Mouse (Mus musculus) liver, embryonic 13.5 days (tissue): Measurements from ENCODE around the gene Osgin1. TPM values are rescaled to one million over a fixed set of nuclear protein-coding genes. Genes with fewer than 3 reads are reported as not detected.

ENCODE experiments used
- ATAC-seq: fragments of 200-750 bp; cut with Nextera tagmentation; 2 replicates; pipeline ENCODE4 v1.8.0; 2017; ENCODE audit warnings: low read depth, mild to moderate bottlenecking, moderate number of reproducible peaks, moderate library complexity
- DNase-seq: peaks from one replicate; pipeline ENCODE4 v3.0.0; 2022
- H3K27ac ChIP-seq: fragments of 300-500 bp; sonication (generic); 2 replicates; pipeline ENCODE4 v1.5.1; 2015; ENCODE audit warnings: moderate library complexity, mild to moderate bottlenecking, inconsistent platforms
- H3K27me3 ChIP-seq: fragments of 300-500 bp; sonication (generic); 2 replicates; pipeline ENCODE4 v1.6.1; 2015; ENCODE audit warnings: mild to moderate bottlenecking, inconsistent platforms
- H3K36me3 ChIP-seq: fragments of 300-500 bp; sonication (generic); 2 replicates; pipeline ENCODE4 v1.6.1; 2015; ENCODE audit warnings: mild to moderate bottlenecking, inconsistent platforms
- H3K4me1 ChIP-seq: fragments of 300-500 bp; sonication (generic); replicated peaks from 2 replicates; pipeline ENCODE4 v1.6.1; 2015; ENCODE audit warnings: inconsistent platforms
- H3K4me2 ChIP-seq: fragments of 300-500 bp; sonication (generic); 2 replicates; pipeline ENCODE4 v1.6.1; 2015; ENCODE audit warnings: inconsistent platforms, mild to moderate bottlenecking, moderate library complexity
- H3K4me3 ChIP-seq: fragments of 300-500 bp; sonication (generic); replicated peaks from 2 replicates; pipeline ENCODE4 v1.5.1; 2015; ENCODE audit warnings: mild to moderate bottlenecking, inconsistent platforms
- H3K9ac ChIP-seq: fragments of 300-500 bp; sonication (generic); 2 replicates; pipeline ENCODE4 v1.6.1; 2015; ENCODE audit warnings: mild to moderate bottlenecking, inconsistent platforms
- H3K9me3 ChIP-seq: fragments of 300-500 bp; sonication (generic); replicated peaks from 2 replicates; pipeline ENCODE4 v1.6.1; 2016; ENCODE audit warnings: inconsistent platforms
- WGBS: fragments of 180-500 bp; shearing (Covaris S2); methylation state at CpG from one replicate; pipeline ENCODE4 v1.1.7; 2015; ENCODE audit not compliant: insufficient replicate concordance; 5-methylcytosine and 5-hydroxymethylcytosine counted together
- polyA plus RNA-seq: library from polyadenylated mRNA; unstranded; fragments of >200 nt; fragmentation: Nextera tagmentation; extraction: Ambion mirVana; gene quantifications from 2 replicates; pipeline ENCODE4 v1.2.1, GENCODE M21; 2015

Osgin1 gene
- polyA plus RNA-seq, 1 experiment from 2014 or later, result 13.0 TPM

- Histone ChIP-seq H3K4me1 (peaks cover 65% of the 10 kb centered on the region), H3K9ac (no peak overlapping the region), H3K4me3 (no peak overlapping the region), H3K27ac (no peak overlapping the region), H3K4me2 (no peak overlapping the region), H3K9me3 (no peaks in the 10 kb centered on the region), H3K27me3 (no peaks in the 10 kb centered on the region), H3K36me3 (no peaks in the 10 kb centered on the region)
- no peak for ATAC-seq
- no peak for DNase-seq
- 65% methylated on average over 7 of the region's 7 CpGs for WGBS
Observed at GRCm38 (mm10) chr8:119435527-119435926, 1.6 kb downstream of the Osgin1 start.

DNA sequence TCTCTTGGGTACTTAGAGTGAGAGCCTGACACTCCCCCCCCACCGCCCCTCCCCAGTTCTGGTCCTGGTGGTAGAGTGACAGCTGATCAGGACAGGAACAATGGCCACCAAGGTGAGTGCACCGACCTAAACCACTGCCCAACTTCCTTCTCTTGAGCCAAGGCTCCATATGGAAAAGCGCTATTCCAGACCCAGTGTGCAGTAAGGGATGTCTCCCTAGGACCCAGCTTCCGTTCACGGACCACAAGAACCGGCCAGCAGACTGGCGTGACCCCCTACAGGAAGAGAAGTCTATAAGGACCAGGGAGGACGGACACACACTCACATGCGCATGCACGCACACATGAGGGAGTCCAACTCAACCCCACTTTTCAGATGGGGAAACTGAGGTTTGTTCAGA lies 2.4 kb downstream of the Osgin1 start:
- peaks cover 65% of the 10 kb centered on the region for H3K4me1 ChIP-seq
- H3K4me2 ChIP-seq, result peak overlapping the region; percentile 57
- H3K4me3 ChIP-seq, result no peak overlapping the region
- no peaks in the 10 kb centered on the region for H3K36me3 ChIP-seq
- ATAC-seq (no peak), DNase-seq (no peak)
- no peak overlapping the region for H3K27ac ChIP-seq
- no peaks in the 10 kb centered on the region for H3K9me3 ChIP-seq
- H3K9ac ChIP-seq, result no peak overlapping the region
- no peaks in the 10 kb centered on the region for H3K27me3 ChIP-seq
- WGBS, result 57% methylated on average over 10 of the region's 10 CpGs

GRCm38 (mm10) chr8:119436933-119437332 lies 3.0 kb downstream of the Osgin1 start:
- Histone ChIP-seq H3K4me3 (peak overlapping the region; percentile 56), H3K27ac (peak overlapping the region; percentile 68; the same call in 1 of the 2 replicates), H3K36me3 (peaks cover 5% of the 10 kb centered on the region; the same call in 1 of the 2 replicates), H3K9me3 (no peaks in the 10 kb centered on the region), H3K4me2 (peak overlapping the region; percentile 57), H3K9ac (peak overlapping the region; percentile 62), H3K4me1 (peaks cover 59% of the 10 kb centered on the region), H3K27me3 (no peaks in the 10 kb centered on the region)
- peak; percentile 49 for DNase-seq
- 6% methylated on average over 9 of the region's 9 CpGs for WGBS
- ATAC-seq, result peak; percentile 65

DNA sequence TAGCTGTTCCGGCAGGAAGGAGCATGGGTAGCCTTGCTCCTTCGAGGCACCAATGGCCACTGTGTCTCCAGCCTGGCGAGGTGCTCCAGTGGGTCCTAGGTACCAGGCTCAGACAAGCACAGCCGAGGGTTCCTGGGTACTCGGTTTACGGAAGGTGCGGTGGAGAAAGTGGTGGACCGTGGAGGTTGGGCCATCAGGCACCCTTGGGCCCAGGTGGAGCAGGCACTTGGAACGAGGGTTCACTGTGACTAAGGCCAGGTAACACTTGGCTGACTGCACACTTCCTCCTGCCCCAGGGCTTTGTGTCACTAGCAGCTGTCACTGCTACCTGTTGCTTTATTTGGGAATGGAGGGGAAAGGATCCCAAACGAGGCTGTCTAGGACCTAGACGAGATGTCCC lies 3.6 kb downstream of the Osgin1 start:
- Histone ChIP-seq H3K9me3 (no peaks in the 10 kb centered on the region), H3K27ac (peak overlapping the region; percentile 68), H3K9ac (peak overlapping the region; percentile 62), H3K4me3 (peak overlapping the region; percentile 56), H3K4me1 (peaks cover 57% of the 10 kb centered on the region), H3K27me3 (no peaks in the 10 kb centered on the region), H3K4me2 (peak overlapping the region; percentile 57), H3K36me3 (peaks cover 10% of the 10 kb centered on the region; the same call in 1 of the 2 replicates)
- WGBS, result 57% methylated on average over 11 of the region's 11 CpGs
- no peak for ATAC-seq
- no peak for DNase-seq

DNA sequence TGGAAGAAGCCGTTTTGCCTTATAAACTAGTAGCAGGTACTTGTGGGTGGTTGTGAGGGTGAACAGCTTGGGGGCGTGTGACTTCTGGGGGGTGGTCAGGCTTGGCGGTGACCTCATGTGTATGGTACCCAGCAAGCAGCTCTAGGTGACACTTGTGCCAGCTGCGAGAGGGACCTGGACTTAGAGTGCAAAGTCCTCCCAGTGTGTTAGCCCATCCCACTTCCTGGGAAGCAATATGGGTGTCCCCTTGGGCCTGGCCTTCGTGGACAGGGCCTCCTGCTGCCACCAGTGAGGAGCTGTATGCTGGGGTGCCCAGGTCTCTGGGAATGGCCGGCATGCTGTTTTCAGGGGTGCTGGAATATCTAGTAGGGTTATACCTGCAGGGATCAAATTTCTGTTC lies 5.0 kb downstream of the Osgin1 start:
- peaks cover 17% of the 10 kb centered on the region for H3K36me3 ChIP-seq
- H3K9me3 ChIP-seq, result no peaks in the 10 kb centered on the region
- H3K4me2 ChIP-seq, result peak overlapping the region; percentile 57
- H3K4me1 ChIP-seq, result peaks cover 51% of the 10 kb centered on the region
- H3K27me3 ChIP-seq, result no peaks in the 10 kb centered on the region
- DNase-seq (no peak), ATAC-seq (no peak)
- H3K27ac ChIP-seq, result no peak overlapping the region
- peak overlapping the region; percentile 56 for H3K4me3 ChIP-seq
- WGBS, result 61% methylated on average over 6 of the region's 6 CpGs
- H3K9ac ChIP-seq, result no peak overlapping the region

DNA sequence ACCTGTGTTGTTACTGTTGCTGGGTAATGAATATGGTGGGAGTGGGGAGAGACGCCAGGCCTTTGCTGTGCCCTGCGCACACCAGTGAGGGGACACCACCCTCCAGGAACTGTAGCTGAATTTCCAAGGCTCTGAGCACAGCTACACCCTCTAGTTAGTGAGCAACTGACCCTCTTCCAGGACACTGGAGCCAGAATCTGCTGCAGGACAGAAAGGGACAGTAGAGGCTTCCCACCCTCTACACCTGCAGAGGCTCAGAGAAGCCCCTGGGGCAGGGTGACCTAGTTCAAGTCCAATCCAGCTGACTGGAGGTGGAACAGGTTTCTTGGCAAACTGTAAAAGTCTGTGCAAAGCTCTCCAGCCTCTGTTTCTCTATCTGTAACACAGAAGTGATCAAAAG lies 5.5 kb downstream of the Osgin1 start:
- no peaks in the 10 kb centered on the region for H3K27me3 ChIP-seq
- H3K36me3 ChIP-seq, result peaks cover 17% of the 10 kb centered on the region
- peak overlapping the region; percentile 56 for H3K4me3 ChIP-seq
- 0 out of 2 replicates have a peak overlapping the region, but pooled peaks have one; percentile 9 for H3K27ac ChIP-seq
- WGBS, result 74% methylated on average over 2 of the region's 2 CpGs
- H3K4me2 ChIP-seq, result peak overlapping the region; percentile 57
- H3K9ac ChIP-seq, result no peak overlapping the region
- no peak for DNase-seq
- peaks cover 48% of the 10 kb centered on the region for H3K4me1 ChIP-seq
- ATAC-seq, result no peak
- no peaks in the 10 kb centered on the region for H3K9me3 ChIP-seq

GRCm38 (mm10) chr8:119439893-119440249 lies 5.9 kb downstream of the Osgin1 start:
- 65% methylated on average over 7 of the region's 7 CpGs for WGBS
- DNase-seq (no peak), ATAC-seq (no peak)
- Histone ChIP-seq H3K27ac (no peak overlapping the region), H3K27me3 (peaks cover 3% of the 10 kb centered on the region; the same call in 1 of the 2 replicates), H3K36me3 (peaks cover 21% of the 10 kb centered on the region), H3K9me3 (no peaks in the 10 kb centered on the region), H3K4me2 (peak overlapping the region; percentile 57), H3K9ac (peak overlapping the region; percentile 17; the same call in 1 of the 2 replicates), H3K4me3 (peak overlapping the region; percentile 56; the same call in 1 of the 2 replicates), H3K4me1 (peaks cover 43% of the 10 kb centered on the region)

GRCm38 (mm10) chr8:119440250-119440951 lies 6.5 kb downstream of the Osgin1 start:
- Histone ChIP-seq H3K4me3 (peak overlapping the region; percentile 56; the same call in 1 of the 2 replicates), H3K36me3 (peaks cover 26% of the 10 kb centered on the region), H3K27ac (no peak overlapping the region), H3K9ac (peak overlapping the region; percentile 17; the same call in 1 of the 2 replicates), H3K4me1 (peaks cover 38% of the 10 kb centered on the region), H3K27me3 (peaks cover 9% of the 10 kb centered on the region), H3K9me3 (no peaks in the 10 kb centered on the region), H3K4me2 (peak overlapping the region; percentile 57)
- DNase-seq, result peak; percentile 26
- no peak for ATAC-seq
- 20% methylated on average over 16 of the region's 16 CpGs for WGBS

DNA sequence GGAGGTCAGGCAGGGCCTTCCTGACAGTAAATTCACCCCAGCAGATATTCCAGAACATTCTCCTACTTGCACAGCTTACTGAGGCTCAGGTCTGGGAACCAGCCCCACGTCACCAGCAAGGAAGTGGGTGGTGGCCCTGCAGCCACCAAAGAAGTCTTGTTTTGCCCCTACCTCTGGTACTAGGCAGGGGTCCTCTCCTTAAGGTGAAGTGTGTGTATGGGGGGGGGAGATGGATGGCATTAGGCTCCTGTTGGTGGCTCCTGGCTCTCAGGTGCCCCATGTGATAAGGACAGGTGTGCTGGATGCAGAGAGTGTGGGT lies 7.0 kb downstream of the Osgin1 start:
- ATAC-seq (no peak), DNase-seq (no peak)
- Histone ChIP-seq H3K9me3 (no peaks in the 10 kb centered on the region), H3K4me2 (0 out of 2 replicates have a peak overlapping the region, but pooled peaks have one; percentile 4), H3K4me3 (no peak overlapping the region), H3K4me1 (peaks cover 33% of the 10 kb centered on the region), H3K27ac (no peak overlapping the region), H3K27me3 (peaks cover 14% of the 10 kb centered on the region), H3K36me3 (peaks cover 32% of the 10 kb centered on the region), H3K9ac (no peak overlapping the region)
- WGBS, result 43% methylated on average over 1 of the region's 1 CpGs

- Histone ChIP-seq H3K4me1 (peaks cover 30% of the 10 kb centered on the region), H3K9me3 (no peaks in the 10 kb centered on the region), H3K36me3 (peaks cover 33% of the 10 kb centered on the region), H3K27ac (no peak overlapping the region), H3K9ac (no peak overlapping the region), H3K4me3 (no peak overlapping the region), H3K4me2 (no peak overlapping the region), H3K27me3 (peaks cover 25% of the 10 kb centered on the region)
- 54% methylated on average over 5 of the region's 5 CpGs for WGBS
- no peak for DNase-seq
- no peak for ATAC-seq
Observed at GRCm38 (mm10) chr8:119442013-119442412, 8.1 kb downstream of the Osgin1 start.

DNA sequence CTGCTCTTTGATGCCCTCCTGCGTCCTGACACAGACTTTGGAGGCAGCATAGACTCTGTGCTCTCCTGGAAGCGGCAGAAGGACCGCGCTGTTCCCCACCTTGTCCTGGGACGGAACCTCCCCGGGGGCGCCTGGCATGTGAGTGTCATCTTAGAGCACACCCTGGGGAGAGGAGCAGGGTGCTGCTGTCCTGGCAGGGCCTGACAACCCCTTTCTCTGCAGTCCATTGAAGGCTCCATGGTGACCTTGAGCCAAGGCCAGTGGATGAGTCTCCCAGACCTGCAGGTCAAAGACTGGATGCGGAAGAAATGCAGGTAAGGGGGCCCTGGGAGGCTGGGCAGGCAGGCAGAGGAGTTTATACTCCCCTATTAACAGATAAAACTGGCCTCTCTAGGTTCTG lies 9.0 kb downstream of the Osgin1 start:
- H3K27ac ChIP-seq, result no peak overlapping the region
- no peaks in the 10 kb centered on the region for H3K9me3 ChIP-seq
- 83% methylated on average over 8 of the region's 8 CpGs for WGBS
- H3K4me3 ChIP-seq, result no peak overlapping the region
- no peak for ATAC-seq
- no peak overlapping the region for H3K4me2 ChIP-seq
- peaks cover 27% of the 10 kb centered on the region for H3K4me1 ChIP-seq
- peaks cover 34% of the 10 kb centered on the region for H3K27me3 ChIP-seq
- no peak overlapping the region for H3K9ac ChIP-seq
- no peak for DNase-seq
- H3K36me3 ChIP-seq, result peaks cover 33% of the 10 kb centered on the region
